Mouse (Mus musculus): ENCODE data around the gene Abcb4.

The Abcb4 gene

DNA sequence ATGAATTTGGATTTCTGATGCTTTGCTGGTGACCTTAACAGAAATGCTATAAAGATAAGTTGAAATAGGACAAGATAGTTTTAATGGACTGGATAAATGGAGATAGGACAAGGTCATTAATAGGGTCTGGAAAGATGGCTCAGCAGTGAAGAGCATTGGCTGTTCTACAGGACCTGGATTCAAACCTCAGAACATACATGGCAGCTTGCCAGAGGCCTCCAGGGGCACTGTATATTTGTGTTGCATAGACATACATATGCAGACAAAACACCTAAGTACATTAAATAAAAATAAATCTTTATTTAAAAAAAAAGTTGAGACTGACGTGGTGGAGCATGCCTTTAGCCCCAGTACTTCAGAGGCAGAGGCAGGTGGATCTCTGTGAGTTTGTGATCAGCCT, 7.5 kb downstream of the Abcb4 start:
- no peak for TF ChIP-seq GATA4 (IDR thresholded peaks at IDR 0.05; ENCODE audit: insufficient replicate concordance, low read length)

DNA sequence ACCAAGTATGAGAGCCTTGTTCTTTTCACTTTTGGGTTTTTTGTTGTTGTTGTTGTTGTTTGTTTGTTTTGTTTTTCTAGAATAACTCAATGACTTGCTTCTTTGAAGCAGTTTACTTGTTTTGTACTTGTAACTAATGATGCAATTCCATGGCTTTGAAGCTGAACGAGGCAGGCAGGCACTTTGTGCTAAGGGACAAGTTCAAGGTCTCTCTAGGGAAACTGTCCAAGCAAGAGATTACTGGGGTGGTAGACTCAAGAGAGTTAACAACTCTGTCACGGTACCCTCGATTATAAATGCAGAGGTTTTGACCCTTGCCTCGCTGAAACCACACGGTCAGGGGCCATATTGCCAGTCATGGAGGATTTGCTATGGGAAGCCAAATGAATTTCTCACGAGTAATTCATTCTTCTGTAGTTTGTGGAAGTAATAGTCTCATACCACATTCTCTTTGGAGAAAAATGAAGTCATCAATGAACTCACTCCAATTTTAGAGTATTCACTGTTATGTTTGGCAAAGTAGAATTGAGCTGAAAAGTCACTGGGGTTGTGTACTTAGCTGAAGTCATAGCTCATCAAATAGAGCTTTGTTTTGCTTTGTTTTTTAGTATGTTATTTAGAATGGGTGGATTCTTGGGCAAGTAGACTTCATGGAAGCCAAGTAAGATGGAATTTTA, 8.8 kb downstream of the Abcb4 start:
- TF ChIP-seq GATA4 (IDR thresholded peaks at IDR 0.05; ENCODE audit: insufficient replicate concordance, low read length) = no peak

DNA sequence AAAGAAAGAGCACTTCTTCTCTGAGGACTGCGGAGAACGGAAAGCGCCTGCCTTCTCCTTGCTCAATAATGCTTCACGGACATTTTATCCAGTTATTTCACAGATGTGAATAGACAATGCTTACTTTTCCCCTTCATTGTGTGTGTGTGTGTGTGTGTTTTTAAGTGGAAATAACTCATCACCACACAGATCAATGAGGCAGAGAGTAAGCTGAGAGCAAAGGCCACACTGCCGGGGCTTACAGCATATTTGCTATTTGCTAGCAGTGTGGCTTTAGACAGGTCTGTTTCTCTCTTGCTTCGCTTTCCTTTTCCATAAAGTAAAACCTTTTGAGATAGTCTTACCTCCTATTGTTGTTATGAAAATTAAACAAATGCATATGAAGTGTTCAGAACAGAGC, 11.0 kb downstream of the Abcb4 start:
- TF ChIP-seq GATA4 (IDR thresholded peaks at IDR 0.05; ENCODE audit: insufficient replicate concordance, low read length) = no peak

DNA sequence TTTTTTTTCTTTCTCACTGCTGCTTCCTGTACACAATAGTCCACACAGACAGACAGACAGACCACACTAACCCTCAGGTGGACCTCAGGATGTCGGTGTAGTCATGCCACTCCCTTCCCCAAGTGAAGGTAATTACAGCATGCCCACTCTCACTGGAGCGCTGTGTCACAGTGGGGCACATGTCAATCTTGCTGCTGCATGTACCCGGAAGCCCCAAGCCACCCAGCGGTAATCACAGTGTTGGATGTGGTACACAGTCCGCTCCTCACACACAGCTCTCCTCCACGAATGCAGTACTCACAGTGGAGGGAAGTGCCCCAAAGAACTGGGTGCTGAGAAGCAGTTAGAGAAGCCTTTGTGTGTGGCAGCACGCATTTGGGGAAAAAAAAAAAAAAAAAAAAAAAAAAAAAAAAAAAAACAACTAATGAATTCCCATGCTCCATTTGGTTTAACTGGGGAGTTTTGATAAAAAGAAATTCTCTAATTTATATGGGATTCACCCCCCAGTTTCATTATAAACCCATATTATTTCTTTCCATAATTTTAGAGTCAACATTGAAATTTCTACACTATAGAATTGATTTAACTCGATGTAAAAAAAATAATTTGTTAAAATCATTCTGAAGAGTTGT, 18.2 kb downstream of the Abcb4 start:
- no peak for TF ChIP-seq GATA4 (IDR thresholded peaks at IDR 0.05; ENCODE audit: insufficient replicate concordance, low read length)

DNA sequence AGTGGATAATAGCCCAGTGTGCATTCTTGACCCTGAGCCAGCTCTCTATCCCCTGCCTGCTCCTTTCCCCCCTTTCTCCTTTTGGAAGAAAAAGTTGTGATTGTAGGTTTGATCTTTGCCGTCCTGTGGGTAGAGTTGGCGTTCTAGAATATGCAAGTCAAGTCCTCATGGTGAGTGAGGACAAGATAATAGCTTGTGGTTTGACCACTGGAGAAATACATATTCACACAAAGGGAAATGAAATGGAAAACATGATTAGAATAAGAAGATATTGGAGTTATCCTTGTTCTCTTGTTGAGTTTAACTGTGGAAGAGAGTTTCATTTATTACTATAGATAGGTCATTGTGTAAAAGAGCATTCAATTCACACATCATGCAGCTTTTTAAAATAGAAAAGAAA, 22.9 kb downstream of the Abcb4 start:
- TF ChIP-seq GATA4 (IDR thresholded peaks at IDR 0.05; ENCODE audit: insufficient replicate concordance, low read length) = no peak

DNA sequence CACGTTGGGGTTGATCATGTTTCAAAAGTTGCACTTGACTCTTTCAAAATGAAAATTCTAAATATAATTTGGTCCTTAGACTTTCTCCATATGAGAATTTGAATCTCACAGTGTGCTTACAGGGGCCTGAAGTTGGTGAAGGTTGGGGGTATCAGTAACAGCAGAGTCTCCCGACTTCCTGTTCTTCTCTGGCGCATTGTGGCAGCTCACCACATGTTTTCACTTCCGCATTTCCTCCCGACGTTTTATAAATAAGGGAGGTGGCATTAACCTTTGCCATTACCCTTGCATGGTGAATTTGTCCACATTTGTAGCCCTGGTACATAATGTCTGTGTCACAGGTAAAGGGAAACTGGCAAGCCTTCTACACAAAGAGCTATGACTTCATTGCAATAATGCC, 23.6 kb downstream of the Abcb4 start:
- TF ChIP-seq GATA4 (IDR thresholded peaks at IDR 0.05; ENCODE audit: insufficient replicate concordance, low read length) = no peak

DNA sequence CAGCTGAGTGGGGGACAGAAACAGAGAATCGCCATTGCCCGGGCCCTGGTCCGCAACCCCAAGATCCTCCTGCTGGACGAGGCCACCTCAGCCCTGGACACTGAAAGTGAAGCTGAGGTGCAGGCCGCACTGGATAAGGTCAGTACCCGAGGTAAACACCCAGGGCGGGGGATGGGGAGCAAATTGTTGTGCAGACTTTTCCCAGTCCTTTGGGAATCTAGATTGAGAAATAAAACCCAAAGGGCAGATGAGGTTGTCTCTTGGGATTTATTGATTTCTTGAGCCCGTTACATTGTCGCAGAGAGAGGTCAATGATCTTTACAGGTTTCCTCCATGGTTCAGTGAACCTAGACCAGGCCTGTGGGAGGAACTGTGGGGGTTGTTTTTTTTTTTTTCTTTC, 34.9 kb downstream of the Abcb4 start:
- TF ChIP-seq GATA4 (IDR thresholded peaks at IDR 0.05; ENCODE audit: insufficient replicate concordance, low read length) = no peak

DNA sequence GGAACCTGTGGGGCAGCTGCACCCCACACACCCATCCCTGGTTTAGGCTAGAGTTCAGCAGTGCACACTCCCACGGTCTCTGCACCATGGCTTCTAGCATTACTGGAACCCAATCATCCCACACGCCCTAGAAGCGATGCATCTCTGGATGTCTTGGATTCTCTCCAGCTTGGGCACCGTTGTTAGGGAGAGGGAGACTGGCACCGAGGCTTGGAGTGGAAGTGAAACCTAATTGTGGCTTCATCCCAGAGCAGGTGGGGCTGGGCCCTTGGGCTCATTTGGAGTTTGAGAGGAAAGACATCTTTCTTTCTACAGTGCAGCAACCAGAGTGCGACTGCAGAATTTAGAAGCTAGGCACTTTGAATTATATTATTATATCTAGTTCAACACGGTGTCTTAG, 44.4 kb downstream of the Abcb4 start:
- no peak for TF ChIP-seq GATA4 (IDR thresholded peaks at IDR 0.05; ENCODE audit: insufficient replicate concordance, low read length)

DNA sequence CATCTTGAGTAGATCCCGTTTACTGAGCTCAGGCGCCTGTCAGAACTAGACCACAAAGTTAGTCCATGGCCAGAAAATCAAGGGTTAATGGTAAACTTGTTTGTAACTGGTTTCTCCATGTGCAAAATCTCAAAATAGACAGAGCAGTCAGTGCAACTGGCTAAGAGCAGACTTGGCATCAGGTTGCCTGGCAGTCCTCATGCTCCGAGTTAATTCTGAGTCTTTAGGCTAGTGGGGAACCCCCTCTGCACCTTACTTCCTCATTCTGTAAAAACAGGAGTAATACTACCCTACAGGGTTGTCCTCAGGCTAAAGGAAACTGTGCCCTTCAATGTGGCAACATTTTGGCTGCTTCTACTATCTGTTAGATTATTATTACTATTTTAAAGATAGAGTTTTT, 50.3 kb downstream of the Abcb4 start:
- no peak for TF ChIP-seq GATA4 (IDR thresholded peaks at IDR 0.05; ENCODE audit: insufficient replicate concordance, low read length)

DNA sequence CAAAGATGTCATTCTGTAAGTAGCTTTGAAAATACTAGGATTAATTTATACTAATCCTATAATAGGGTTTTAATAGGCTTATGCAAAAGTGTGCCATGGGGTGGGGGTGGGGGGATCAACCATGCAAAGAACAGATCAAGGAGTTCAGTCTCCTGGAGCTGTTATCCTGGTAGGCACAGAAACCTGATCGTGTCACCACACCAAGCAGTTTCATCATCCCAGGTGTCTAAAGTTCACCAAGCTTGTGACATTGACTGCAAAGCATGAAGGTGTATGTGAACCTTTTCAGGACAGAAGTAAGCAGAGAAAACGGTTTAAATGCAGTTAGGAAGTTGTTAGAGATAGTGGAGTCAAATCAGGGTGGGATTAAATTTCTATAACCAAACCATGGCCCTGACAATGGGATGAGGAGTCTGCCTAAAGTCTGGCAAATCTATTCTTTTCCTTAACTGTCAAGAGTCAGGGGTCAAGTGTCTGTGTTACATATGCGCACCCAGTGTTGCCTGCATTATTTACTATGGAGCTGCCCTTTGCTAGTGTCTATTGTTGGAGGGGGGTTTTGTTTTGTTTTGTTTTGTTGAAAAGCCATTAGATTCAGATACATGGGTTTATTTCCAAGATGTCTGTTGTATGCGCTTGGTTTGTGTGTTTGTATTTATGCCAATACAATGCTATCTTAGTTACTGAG, 54.0 kb downstream of the Abcb4 start:
- TF ChIP-seq GATA4 (IDR thresholded peaks at IDR 0.05; ENCODE audit: insufficient replicate concordance, low read length) = no peak

DNA sequence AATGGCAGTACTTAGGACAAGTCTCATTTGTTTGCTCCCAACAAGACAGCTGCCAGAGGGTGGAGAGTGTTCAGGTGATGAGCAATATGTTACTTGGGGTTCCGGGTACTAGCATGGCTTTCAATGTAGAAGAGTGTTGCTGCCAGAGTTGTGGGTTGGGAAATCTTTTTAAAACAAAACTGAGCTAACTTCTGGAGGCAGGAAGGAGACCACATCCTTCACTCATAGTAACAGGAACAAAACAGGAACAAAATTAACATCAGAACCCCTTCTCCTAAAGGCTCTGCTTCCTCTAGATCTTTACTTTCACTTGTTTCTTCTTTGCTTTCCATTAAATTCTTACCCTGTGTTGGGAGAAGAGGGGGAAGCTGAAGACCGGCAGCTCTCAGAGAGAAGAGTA, 60.1 kb downstream of the Abcb4 start:
- no peak for TF ChIP-seq GATA4 (IDR thresholded peaks at IDR 0.05; ENCODE audit: insufficient replicate concordance, low read length)

DNA sequence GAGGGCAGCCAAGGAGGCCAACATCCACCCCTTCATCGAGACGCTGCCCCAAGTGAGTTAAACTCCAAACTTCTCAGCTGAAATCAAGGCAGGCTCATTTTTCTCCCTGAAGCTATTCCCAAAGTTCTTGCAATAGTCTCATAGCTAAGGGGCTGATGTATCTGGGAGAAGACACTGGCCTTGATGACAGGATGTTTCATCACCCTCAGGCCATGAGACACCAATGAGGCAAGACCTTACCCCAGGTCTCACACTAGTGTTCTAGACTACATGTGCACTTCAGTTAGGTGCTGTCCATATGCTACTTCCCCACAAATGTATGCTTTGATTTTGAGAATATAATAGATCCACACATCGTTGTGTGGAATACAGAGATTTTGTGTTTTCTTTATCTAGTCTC, 62.0 kb downstream of the Abcb4 start:
- no peak for TF ChIP-seq GATA4 (IDR thresholded peaks at IDR 0.05; ENCODE audit: insufficient replicate concordance, low read length)

DNA sequence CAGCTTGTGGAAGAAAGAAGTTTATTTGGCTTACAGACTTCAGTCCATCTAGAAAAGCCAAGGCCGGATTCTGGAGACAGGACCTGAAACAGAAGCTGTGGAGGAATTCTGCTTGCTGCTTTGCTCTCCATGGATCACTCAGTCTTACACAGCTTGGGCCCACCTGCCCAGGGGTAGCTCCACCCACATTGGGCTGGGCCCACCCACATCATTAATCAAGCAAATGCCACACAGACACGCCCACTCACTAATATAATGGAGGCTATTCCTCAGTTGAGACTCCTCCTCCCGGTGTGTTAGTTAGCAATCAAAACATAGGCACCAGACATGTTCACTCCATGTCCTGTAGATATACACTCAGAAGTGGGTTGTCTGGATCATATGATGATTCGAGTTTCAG, 67.0 kb downstream of the Abcb4 start:
- TF ChIP-seq GATA4 (IDR thresholded peaks at IDR 0.05; ENCODE audit: insufficient replicate concordance, low read length) = no peak

DNA sequence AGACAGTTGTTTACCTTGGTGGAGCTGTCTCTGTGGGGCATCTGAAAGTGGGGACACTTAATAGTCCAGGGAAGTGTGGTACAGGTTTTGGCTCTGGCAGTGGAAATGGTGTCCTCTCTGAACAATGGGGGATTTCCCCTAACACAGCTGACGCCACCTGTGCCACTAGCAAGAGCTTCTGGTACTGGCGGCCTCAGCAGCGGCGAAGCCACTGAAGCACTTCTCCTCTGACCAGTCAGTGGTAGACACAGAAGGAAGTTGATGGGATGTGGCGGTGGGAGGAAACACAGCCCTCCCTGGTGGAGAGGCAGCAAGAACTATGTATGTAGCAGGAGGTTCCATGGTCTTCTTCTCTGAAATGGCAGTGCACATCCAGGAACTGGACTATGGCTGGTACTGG, 71.0 kb downstream of the Abcb4 start:
- TF ChIP-seq GATA4 (IDR thresholded peaks at IDR 0.05; ENCODE audit: insufficient replicate concordance, low read length) = no peak

DNA sequence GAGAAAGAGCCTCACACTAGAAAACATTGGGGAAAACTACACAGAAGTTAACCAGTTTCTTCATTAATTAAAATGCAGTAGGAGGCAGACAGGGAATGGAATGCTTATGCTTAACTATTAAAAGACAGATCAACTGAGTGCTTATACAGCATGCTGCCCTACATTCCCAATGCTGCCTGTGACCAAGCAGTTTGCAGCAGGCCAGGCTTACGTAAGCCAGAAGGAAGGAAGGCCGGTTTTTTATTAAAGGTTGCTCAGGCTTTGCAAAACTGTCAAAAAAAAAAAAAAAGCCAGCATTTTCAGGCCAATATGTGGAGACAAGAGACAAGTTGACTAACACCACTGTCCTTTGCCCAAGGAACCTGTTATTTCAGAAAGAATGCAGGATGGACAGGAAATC, 77.2 kb downstream of the Abcb4 start:
- TF ChIP-seq GATA4 (IDR thresholded peaks at IDR 0.05; ENCODE audit: insufficient replicate concordance, low read length) = no peak

DNA sequence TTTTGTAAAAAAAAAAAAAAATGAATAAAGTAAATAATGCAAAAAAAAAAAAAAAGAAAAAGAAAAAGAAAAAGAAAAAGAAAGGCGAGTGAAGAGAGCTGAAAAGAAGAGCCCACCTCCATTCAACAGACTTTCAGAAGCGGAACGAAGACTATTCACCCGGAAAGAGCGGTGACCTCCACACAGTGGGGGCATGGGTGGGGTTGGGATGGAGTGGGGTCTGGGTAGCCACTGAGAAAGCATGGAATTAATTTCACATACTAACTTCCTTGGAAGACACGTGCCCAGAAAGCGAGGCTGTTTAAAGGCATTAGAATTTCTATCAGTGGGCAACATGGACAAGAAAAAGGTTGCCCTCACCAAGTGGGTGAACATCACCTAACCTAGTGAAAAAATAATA, 78.8 kb downstream of the Abcb4 start:
- no peak for TF ChIP-seq GATA4 (IDR thresholded peaks at IDR 0.05; ENCODE audit: insufficient replicate concordance, low read length)

All from liver, adult (tissue).